Mouse (Mus musculus): ENCODE results near the gene Metrn.

GRCm38 (mm10) chr17:25809606-25810340, 12.8 kb upstream of the Metrn start:
- no peak for TF ChIP-seq ZNF384 (IDR thresholded peaks at IDR 0.05; ENCODE audit: low read depth, low read length)
- no peak for TF ChIP-seq ZC3H11A (IDR thresholded peaks at IDR 0.05; ENCODE audit: borderline replicate concordance, low read depth, low read length)
- TF ChIP-seq CHD2 (IDR thresholded peaks at IDR 0.05; ENCODE audit: low read depth, low read length) = no peak

Measured in ES-E14 (cell line).